Mouse (Mus musculus): ENCODE data around the gene Zzef1.
"Not testable (repeated sequence)": the region's sequence is repeated elsewhere in the genome, so short reads cannot be mapped to it uniquely, and the experiment has no call there.

Zzef1 gene

GRCm38 (mm10) chr11:72795455-72796295, at the start of gene Zzef1, which contains the start of gene Cyb5d2:
Gene Zzef1 (plus strand): TSS chr11:72796226.
Gene Cyb5d2 (minus strand): TSS chr11:72796142.
- peak; percentile 74 for DNase-seq (ENCODE audit: low spot score)

DNA sequence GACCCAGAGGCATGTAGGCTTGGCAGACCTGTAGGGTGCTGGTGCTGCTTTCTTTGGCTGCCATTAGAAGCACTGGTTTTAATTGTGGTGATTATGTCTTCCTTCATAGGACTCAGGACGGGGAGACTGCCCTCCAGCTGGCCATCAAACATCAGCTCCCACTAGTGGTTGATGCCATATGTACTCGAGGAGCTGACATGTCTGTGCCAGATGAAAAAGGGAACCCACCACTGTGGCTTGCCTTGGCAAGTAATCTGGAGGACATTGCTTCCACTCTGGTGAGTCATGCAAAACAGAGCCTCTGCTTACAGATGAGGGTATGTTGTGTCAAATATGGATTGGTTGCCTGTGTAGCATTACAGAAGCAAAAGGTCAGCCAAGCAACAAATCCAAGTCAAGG, 44.1 kb upstream of the Zzef1 start:
- no peak for DNase-seq (ENCODE audit: low spot score)

DNA sequence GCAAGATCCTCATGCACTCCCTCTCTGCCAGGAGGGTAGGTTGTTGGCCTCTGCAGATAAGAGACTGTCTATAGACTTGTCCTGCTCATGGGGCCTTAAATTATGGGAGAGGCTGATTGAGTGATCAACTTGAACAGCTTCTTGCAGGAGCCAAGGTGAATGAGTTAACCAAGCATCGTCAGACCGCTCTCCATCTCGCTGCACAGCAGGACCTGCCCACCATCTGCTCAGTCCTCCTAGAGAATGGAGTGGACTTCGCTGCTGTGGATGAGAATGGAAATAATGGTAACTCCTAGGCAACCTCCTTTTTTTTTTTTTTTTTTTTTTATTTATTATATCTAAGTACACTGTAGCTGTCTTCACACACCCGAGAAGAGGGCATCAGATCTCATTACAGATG, 37.7 kb upstream of the Zzef1 start:
- DNase-seq (ENCODE audit: low spot score): no peak

DNA sequence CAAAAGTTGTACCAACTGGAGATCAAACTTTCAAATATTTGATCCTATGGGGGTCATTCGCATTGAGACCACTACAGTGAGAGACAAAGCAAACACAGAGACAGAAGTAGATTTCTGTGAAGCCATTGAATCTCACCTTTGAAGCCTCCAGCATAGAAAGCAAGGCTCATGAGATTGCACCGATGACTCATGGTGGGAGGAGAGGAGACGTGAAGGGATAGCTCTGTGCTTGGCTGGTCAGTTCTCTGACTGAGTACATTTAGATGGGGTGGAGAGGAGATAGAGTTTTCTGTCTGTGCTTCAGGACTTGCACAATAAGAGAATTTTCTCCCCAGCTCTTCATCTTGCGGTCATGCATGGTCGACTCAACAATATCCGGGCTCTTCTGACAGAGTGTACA, 36.4 kb upstream of the Zzef1 start:
- no peak for DNase-seq (ENCODE audit: low spot score)

- DNase-seq (ENCODE audit: low spot score): no peak
These were observed 35.2 kb upstream of the Zzef1 start for GRCm38 (mm10) chr11:72760781-72761180.

DNA sequence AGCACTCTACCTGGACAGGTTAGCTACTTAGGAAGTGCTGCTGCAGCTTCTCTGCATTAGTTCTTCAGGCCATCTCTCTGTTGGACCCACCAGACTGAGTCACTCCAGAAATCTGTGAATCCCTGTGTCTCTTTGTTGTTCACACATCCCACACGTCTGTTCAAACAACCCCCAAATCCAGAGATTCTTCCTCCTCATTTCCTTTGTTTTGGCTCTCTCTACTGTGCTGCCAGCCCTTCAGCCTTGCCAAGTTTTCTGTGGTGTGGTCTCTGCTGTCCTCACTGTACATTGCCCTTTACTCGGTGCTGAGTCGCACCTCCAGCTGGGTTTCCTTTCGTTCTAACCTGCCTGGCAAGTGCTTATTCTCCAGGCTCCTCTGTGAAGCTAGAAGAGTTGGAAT, 31.8 kb upstream of the Zzef1 start:
- DNase-seq (ENCODE audit: low spot score): no peak

- DNase-seq (ENCODE audit: low spot score): no peak
These were observed 28.3 kb upstream of the Zzef1 start for GRCm38 (mm10) chr11:72767716-72768115.

DNA sequence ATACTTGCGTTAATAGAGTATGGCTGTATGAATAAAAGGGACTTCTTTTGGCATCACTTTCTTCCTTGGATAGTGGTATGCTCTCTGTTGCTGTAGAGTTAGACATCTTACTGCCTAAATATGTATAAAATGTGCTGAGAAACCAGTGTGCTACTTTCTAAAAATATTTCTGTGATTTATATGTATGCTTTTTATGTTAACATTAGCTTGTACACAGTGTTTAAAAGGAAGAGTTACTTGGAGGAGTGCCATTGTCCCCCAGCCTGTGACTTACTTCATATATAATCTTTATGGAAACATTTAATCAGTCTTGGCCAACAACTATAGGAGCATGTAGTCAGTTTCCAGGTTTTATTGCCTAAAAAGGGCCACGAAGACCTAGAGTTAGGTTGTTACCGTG, 27.0 kb upstream of the Zzef1 start:
- no peak for DNase-seq (ENCODE audit: low spot score)

- no peak for DNase-seq (ENCODE audit: low spot score)
These were observed 25.7 kb upstream of the Zzef1 start for GRCm38 (mm10) chr11:72770324-72770723.

DNA sequence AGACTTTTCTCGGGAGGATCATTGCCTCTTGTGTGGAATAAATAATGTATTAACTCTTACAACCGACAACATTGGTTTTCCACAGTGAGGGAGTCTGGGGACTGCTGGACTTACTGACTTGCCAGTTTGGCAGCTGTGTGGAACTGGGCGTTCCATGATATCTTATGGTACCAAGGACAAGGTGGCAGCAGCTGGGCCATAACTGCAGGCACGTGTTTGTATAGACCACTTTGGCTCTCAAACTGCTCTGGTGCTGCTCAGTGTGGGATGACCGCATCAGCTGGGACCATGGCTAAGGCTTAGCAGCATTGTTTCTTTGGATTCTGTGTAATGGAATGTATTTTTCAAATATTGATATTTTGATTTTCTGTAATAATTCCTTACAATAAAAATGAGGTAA, 25.2 kb upstream of the Zzef1 start:
- no peak for DNase-seq (ENCODE audit: low spot score)

- no peak for DNase-seq (ENCODE audit: low spot score)
These were observed 24.6 kb upstream of the Zzef1 start for GRCm38 (mm10) chr11:72771461-72771860.

GRCm38 (mm10) chr11:72772611-72773010, 23.4 kb upstream of the Zzef1 start:
- DNase-seq (ENCODE audit: low spot score): not testable (repeated sequence)

GRCm38 (mm10) chr11:72778957-72779356, 17.1 kb upstream of the Zzef1 start:
- no peak for DNase-seq (ENCODE audit: low spot score)

DNA sequence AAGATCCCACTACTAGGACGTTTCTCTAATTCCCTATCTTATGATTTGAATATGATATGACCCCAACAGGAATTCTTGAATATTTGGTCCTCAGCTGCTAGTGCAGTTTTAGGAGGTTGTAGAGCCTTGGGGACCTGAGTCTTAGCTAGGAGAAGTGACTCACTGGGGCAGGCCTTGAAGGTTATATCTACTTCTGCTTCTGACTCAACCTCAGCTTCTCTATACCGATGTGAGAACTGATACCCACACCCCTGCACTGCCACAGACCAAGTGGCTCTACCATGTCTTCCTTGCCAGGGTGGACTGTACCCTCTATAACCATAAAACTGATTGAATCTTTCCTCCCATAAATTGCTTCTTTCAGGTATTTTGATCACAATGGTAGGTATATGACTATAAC, 13.9 kb upstream of the Zzef1 start:
- DNase-seq (ENCODE audit: low spot score): no peak

- DNase-seq (ENCODE audit: low spot score): no peak
These were observed 13.5 kb upstream of the Zzef1 start for GRCm38 (mm10) chr11:72782503-72782902.

DNA sequence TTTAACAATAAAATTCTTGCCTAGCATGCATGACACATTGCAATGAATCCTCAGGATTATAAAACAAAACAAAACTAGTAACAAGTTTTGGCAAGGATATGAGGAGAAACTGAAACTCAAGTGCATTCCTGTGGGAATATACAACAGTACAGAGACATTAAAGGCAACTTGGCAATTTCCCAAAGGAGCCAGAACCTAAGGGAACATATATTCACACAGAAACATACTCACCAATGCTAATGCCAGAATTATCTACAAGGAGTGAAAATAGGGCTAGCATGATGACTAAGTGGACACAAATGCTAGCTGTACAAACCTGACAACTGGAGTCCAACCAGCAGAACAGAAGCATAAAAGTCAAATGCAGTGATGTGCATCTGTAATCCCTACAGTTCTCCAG, 4.0 kb upstream of the Zzef1 start:
- DNase-seq (ENCODE audit: low spot score): no peak

- no peak for DNase-seq (ENCODE audit: low spot score)
These were observed 924 bp upstream of the Zzef1 start for GRCm38 (mm10) chr11:72795149-72795454.

GRCm38 (mm10) chr11:72796296-72796687, 266 bp downstream of the Zzef1 start:
- DNase-seq (ENCODE audit: low spot score): no peak

GRCm38 (mm10) chr11:72796773-72797338, 830 bp downstream of the Zzef1 start:
- no peak for DNase-seq (ENCODE audit: low spot score)

DNA sequence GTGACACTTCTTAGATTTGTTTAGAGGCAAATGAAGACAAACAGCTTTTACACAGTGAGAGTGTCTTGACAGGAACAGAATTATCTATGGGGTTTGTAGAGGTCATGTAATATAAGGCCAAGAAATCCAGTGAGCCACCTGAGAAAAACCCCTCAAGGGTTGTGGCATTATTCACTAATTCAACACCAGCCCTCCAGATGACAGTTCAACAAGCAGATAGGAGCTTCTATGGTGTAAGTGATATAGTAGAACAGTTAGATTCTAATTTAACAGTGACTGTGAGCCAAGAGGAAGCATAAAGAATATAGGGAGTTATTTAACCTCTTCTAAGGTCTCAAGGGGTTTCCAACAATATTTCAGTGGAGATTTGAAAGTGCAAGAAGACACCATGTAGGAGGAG, 2.1 kb downstream of the Zzef1 start:
- DNase-seq (ENCODE audit: low spot score): no peak

DNA sequence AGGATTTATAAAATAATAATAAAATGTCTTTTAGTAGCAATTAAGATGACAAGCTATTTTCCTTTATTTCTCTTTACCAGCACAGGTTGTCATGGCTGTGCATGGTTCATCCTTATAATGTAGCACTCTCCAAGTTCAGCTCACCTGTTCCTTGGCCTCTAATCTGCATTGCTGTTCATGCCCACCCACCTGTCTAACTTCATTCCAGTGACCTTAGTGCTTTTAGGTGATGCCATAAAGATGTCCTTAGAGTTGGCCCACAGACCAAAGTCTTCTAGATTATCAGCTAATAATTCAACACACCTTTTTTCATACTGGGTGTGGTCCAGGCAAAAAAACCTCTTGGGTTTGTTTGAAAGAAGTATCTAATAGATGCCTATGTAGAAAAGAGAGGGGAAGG, 5.2 kb downstream of the Zzef1 start:
- DNase-seq (ENCODE audit: low spot score): no peak

DNA sequence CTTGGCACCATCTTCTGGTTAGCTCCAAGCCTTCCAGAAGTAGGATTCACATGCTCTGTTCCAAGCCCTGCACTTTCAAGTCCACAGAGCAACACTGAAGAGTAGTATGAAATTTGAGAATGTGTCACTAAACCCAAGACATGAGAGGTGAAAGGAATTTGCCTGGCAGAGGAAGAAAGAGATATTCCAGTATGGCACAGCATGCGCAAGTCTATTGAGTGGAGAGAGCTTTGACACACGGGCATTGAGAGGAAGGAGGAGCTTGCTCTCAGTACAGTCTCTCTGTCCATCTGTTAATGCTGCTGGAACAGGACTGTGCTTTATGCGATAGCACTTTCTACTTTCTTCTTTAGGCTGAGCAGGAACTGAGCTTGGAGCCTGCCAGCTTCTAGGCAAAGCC, 7.0 kb downstream of the Zzef1 start:
- DNase-seq (ENCODE audit: low spot score): no peak

GRCm38 (mm10) chr11:72804586-72804985, 8.6 kb downstream of the Zzef1 start:
- DNase-seq (ENCODE audit: low spot score): no peak

DNA sequence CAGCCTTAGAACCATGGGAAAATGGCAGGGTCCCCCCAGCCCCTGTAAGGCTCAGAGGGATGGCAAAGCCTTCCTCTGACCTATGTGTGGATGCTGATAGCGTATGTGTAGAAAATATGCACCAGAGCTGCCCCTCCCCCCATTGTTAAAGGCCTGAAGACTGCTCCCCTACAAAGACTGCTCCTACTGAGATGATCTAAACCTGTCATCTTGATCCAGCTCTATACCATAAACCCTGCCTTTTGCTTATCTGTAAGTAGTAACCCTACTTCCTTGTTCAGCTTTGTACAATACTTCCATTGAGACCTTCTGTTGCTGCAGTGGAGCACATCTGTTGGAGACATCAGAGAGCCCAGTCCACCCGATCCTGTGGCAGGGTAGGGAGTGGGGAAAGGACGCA, 9.2 kb downstream of the Zzef1 start:
- DNase-seq (ENCODE audit: low spot score): no peak
